Mouse (Mus musculus) adrenal gland, adult 2 months (tissue): ENCODE measurements around the gene Thrap3. TPM values are rescaled to one million over a fixed set of nuclear protein-coding genes. Genes with fewer than 3 reads are reported as not detected.
A peak's percentile ranks its signal among the peaks of the same experiment; 100 is the strongest.
"Not testable (repeated sequence)": the region's sequence is repeated elsewhere in the genome, so short reads cannot be mapped to it uniquely, and the experiment has no call there.

Source experiments
- DNase-seq: peaks from one replicate; pipeline ENCODE4 v3.0.0; 2021
- polyA plus RNA-seq: library from polyadenylated mRNA; depleted of rRNA; stranded (reverse); fragments of >200 nt; gene quantifications from 2 replicates; pipeline ENCODE4 v1.2.3, GENCODE M21; 2012
- total RNA-seq, 2 experiments: library from RNA; stranded (reverse); gene quantifications; 2 replicates each; pipeline ENCODE4 v1.2.3; 2021

Thrap3 gene
- total and polyA plus RNA-seq, 3 experiments, result 36.8 to 173 (median 169) TPM

DNA sequence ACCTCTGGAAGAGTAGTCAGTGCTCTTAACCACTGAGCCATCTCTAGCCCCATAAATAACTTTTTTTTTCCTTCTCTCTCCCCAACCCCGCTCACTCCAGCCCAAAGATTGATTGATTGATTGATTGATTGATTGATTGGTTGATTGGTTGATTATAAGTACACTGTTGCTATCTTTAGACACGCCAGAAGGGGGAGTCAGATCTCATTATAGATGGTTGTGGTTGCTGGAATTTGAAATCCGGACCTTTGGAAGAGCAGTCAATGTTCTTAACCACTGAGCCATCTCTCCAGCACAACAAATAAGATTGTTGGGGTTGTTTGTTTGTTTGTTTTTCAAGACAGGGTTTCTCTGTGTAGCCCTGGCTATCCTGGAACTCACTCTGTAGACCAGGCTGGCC lies 17.0 kb upstream of the Thrap3 start:
- DNase-seq, result not testable (repeated sequence)

DNA sequence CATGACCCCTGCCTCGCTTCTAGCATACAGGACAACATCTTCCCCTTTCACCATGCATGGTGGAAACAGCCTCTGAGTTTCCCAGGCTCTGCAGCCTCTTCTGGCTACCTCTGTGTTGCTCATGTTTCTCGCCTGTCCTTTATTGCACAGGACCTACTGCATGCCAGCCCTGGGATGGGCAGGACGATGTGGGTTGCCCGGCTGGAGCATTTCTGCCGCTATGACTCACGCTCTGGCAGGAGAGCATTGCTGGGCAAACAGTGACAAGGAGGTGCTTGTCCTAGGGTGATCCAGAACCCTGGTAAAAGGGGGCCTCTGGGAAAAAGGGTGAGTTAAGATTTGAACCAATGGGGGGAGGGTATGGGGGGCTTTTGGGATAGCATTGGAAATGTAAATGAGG lies 15.2 kb upstream of the Thrap3 start:
- peak; percentile 74 for DNase-seq

DNA sequence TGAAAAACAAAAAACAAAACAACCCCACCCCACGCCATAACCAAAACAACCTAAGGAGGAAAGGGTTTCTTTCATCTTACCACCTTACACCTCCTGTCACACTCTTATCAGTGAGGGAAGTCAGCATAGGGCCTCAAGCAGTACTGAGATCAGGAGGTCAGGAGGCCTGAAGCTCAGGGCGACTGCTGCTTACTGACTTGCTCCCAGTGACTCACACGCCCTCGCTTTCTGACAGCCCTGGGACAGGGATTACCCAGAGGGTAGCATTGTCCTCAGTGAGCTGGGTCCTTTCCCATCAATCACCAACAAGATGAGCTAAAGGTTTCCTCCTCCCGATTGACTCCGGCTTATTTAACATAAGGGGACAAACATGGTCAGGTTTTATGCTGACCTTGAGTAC lies 4.5 kb upstream of the Thrap3 start:
- DNase-seq, result peak; percentile 79

DNA sequence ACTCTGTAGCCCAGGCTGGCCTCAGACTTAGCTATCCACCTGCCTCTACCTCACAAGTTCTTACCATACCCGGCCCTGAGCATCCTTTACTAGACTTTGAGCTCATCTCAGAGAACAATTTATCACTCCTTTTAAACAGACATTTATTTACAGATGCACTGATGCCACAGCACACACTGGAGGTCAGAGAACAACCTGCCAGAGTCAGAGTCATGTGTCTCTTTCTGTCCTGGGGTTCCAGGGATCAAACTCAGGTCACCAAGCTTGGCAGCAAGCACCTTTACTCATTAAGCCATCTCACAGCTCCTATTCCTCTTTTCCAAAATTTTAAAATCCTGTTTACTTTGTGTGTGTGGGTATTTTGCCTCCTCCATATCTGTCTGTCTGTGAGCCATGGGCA lies 2.8 kb upstream of the Thrap3 start:
- DNase-seq, result no peak

DNA sequence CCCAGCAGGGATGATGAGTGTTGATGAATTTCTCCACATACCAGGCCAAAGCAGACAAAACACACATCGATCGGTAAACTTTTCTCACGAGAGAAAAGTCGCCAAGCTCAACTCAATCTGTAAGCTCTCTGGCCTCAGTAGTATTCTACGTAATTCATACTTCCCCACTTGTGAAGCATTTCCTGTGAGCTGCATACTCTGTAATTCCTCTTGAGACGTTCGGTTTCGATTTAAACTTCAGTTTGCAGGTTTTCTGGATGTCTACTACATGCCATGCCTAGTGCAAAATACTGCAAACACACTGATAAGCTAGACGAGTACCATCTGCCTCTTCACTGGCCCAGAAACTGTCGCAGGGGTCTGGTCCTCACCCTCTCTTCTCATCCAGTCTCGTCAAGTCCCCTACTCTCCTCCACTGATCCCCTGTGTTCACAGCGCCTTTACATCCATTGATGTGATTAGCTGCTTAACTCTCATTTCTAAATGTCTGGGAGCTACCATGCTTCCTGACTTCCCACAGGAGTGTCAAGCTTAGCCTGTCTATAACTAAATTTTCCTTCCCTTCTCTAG lies 2.2 kb upstream of the Thrap3 start:
- DNase-seq, result no peak

DNA sequence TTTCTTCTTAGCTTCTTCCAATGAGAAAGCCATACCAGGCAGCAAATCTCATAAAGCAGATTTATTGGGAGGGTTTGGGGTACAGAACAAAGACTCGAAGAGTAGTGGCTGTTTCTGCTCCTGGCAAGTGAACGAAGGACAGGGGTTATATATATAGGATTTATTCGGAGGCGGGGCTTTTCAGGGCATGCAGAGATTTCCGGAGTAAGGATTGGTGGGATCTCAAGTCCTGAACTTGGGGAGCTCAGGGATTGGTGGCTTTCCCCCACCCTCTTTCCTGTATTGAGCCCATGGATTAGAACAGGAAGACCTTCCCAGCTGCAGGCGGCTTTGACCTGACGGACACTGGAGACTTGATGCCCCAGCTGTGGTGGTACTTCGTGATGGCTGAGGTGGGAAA lies 1.5 kb upstream of the Thrap3 start:
- DNase-seq, result no peak

DNA sequence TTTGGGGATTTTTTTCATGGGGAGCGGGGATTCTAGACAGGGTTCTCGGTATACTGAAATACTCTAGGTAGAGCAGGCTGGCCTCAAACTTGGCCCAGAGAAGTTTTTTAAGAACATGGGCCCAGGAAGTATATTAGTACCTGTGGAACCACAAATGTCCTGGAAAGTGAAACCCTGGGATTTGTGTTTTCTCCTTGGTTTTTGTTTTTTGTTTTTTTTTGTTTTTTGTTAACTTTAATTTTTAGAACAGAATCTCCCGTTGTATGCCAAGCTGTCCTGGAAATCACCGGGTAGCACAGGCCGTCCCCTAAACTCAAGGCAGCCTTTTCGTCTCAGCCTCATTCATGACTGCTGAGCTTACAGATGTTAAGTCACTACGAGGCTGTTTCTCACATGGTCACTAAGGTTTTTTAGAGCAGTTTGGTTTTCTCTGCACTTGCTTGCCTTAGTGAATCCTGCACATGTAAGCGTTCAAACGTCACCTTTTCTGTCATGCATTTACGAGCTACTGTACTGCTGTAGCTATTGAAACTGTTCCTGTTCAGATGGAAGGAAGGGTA lies 856 bp upstream of the Thrap3 start:
- DNase-seq, result no peak

DNA sequence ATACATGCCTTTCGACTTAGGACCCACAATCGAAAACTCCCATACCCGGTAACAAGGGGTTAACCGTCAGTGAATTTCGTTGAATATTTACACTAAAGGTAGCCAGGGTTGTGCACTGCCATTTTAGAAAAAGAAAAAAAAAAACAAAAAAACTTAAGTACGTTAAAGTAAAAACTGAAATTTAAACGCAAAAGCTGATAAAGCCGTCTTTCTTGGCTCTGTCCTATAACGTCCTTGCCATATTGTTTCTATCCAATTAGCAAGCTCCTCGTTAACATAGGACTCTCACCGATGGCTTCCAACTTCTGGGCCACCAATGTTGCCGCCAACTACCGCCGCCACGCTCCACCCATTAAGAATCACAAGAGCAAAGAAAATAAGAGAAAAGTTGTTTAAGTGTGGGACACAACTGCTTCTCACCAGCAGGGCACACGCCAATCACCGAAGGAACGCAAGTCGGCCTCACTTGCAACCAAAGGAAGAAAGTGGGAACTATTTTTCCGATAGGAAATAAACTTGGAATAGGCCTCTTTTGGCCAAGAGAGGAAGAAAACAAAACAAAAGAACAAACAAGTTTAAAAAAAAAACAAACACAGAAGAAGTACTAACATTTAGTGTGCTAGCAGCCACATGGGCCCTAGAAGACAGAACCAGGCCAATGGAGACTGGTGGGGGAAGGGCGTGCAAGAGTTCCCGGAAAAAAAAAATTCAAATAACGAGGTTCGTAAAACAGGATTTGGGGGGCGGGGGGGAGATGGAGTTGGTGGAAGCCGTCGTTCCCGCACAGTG lies 852 bp downstream of the Thrap3 start:
- peak; percentile 68 for DNase-seq

DNA sequence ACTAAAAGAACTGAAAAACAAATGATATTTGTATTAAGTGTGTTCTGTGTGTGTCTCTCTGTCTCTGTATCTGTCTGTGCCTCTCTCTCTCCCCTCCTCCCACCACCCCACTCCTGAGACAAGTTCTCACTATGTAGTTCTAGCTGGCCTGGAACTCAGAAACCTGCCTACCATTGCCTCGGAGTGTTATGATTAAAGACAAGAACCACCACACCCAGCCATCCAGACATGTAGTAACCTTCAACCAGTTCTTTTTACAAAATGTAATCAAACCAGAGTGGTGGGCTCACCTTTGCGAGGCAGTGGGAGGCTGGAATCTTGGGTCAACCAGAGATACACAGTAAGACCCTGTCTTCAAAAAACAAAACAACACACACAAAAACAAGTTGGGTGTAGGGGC lies 1.9 kb downstream of the Thrap3 start:
- DNase-seq, result no peak

DNA sequence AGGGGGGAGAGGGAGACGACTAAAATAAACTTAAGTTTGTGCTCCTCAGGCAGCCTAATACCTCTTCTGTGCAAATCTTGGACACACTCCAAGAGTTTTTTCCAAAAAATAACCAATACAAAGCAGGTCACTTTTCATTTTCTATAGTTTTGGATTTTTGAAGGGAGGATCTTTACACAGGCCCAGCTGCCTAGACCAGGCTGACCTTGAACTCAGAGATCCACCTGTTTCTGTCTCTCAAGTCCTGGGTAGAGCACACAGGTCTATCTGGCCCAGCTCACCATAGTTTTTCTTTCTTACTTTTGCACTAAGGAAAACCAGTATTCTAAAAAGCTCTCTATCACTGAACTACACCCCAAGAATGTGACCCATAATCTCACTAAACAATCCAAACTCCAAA lies 2.5 kb downstream of the Thrap3 start:
- no peak for DNase-seq

DNA sequence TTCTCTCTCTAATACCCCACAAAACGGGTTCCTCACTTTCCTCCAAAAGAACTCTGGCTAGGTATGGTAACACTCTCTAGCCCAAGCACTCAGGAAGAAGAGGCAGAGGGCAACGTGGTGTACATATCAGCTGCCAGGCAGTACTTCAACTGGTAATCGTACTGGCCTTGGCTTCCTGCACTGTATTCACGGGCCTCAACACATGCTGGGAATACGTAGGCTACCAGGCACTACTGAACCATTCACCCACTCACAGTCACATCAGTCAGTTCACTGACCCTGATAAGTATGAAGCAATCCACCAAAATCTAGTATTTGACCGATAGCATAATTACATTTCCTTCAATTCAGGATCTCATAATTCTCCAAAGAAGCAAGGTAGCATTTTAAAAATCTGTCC lies 3.0 kb downstream of the Thrap3 start:
- DNase-seq, result peak; percentile 49

DNA sequence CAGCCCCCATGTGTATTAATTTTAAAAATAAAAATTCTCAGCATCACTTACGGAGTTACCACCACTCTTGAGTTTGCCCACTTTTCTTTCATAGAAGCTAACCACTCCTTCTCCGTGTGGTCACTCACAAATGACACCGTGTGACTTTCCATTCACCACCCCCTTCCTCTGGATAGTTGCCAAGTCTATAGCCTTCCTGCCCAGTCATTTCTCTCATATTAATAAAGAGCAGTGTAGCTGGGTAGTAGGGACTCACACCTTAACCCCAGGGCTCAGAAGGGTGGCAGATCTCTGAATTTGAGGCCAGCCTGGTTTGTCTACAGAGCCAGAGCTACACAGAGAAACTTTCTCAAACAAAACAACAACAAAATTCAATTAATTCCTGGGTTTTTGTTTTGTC lies 5.1 kb downstream of the Thrap3 start:
- peak; percentile 52 for DNase-seq

DNA sequence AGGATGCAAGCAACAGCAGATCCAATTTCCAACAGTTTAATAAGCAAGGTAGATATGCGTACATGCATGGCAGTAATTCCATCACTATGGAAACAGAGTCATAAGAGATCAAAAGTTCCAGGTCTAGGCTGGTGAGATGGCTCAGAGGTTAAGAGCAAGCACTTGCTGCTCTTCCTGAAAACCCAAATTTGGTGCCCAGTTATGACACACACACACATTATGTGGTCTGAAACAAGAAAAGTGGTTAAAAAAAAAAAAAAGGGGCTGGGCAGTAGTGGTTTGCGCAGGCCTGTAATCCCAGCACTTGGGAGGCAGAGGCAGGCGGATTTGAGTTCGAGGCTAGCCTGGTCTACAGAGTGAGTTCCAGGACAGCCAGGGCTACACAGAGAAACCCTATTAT lies 7.6 kb downstream of the Thrap3 start:
- DNase-seq, result no peak

DNA sequence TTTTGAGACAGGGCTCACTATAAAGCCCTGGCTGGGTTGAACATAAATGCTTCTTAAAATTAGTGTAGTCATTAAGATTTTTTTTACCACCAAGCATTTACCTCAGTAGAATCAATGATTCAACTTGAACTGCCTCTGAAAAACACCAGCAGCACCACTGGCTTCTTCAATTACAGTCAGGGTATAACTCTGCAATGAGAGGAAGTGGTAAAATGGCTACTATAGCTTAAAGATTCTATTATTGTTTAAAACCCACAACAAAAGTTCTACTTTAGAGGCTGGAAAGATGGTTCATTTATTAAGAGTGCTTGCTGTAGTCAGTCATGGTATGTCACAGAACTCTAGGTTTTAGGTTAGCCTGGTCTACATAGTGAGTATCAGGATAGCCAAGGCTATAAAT lies 8.3 kb downstream of the Thrap3 start:
- DNase-seq, result no peak

DNA sequence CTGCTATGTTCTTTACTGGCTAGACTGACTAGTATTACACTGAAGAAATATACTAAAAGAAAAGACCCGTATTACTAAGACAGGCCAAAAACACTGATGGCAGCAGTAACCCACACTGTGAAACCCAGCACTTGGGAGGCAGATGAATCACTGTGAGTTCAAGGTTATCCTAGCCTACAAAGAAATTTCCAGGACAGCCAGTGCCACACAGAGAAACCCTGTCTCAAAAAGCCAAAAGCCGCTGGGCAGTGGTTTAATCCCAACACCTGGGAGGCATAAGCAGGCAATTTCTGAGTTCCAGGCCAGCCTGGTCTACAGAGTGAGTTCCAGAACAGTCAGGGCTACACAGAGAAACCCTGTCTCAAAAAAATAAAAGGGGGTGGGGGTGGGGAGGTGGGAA lies 11.9 kb downstream of the Thrap3 start:
- DNase-seq, result peak; percentile 76

DNA sequence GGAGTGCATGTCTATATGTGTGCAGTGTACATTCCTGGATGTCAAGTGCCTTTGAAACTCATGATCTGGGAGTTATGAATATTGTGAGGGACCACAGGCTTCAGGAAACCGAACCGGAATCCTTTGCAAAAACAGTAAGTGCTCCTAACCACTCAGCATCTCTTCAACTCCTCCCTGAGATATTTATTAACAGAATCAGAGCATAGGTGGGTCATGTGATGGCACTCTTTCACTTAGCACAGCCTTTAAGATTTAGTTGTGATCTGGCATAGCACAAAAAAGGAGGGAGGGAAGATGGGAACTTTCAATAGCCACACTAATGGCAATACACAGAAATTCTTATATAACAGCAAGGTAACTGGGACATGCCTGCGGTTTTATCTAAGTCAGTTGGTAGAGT lies 15.5 kb downstream of the Thrap3 start:
- no peak for DNase-seq

DNA sequence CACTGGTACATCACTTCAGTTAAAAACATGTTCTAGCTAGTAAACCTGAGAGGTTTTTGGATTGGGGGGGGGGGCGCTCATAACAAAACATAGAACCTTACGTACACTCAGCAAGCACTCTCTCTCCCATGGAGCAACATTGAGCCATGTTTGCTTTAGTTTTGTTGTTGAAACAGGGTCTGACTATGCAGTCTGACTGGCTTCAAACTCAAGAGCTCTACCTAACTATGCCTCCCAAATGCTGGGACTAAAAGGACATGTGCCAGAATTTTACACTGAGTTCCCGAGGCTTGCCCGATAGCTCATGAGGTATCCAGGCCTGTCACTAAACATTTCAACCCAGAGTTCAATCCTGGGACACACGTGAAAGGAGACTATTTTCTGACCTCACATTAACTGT lies 19.5 kb downstream of the Thrap3 start:
- no peak for DNase-seq

DNA sequence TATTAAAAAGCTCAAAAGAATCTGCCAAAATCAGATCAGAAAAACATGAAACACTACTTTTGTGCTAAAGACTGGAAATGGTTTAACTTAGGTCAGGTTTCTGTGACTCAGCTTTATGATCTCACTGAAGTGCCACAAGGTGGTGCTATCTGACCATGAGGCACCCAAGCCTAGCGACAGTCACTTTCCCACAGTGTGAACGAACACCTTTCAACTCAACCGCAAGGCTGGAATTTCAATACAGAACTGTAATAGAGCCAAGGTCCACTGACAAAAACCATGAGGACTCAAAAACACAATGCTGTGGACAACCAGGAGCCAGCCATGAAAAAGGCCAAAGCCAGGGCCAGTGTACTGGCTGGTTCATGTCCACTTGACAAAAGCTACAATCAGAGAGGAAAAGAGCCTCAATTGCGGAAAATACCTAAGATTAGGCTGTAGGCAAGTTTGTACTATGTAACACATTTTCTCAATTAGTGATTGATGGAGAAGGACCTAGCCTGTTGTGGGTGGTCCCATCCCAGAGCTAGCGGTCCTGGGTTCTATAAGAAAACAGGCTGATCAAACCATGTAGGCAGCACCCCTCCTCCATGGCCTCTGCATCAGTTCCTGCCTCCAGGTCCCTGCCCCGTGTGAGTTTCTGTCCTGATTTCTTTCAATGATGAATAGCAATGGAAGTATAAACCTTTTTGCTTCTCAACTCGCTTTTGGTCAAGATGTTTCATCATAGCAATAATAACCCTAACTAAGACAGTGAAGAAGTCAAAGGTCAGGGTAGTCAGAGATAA lies 21.2 kb downstream of the Thrap3 start:
- peak; percentile 72 for DNase-seq

DNA sequence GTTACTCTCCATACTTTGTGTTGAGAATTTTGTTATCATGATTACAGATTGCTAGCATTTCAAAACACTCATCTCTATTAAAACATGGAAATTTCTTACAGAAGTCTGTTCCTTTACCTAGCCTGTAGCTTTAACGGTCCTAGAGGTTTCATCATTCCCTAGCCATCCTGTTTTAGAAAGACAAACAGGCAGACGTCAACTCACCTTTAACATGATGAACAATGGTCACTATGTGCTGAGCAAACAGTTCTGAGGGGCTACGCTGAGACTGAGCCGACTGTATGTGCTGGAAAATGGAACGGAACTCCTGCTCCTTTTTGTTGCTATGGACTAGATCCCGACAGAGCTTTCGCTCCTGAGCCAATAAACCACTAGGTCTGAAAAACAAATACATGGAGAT lies 26.6 kb downstream of the Thrap3 start:
- DNase-seq, result not testable (repeated sequence)

DNA sequence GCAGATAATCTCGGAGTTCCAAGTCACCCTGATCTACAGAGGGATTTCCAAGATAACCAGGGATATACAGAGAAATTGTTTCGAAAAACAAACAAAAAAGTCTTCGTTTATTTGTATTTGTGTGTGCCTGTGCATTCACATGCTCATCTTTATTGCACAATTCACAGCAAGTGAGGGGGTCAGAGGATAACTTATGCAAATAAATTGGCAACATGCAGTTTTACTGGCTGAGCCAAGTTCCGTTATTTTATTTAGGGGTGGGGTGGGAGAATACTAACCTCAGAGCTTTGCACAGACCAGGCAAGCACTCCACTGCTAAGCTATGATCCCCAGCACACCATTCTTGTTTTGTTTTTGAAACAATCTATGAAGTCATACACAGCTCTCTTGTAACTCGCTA lies 28.8 kb downstream of the Thrap3 start:
- DNase-seq, result no peak

DNA sequence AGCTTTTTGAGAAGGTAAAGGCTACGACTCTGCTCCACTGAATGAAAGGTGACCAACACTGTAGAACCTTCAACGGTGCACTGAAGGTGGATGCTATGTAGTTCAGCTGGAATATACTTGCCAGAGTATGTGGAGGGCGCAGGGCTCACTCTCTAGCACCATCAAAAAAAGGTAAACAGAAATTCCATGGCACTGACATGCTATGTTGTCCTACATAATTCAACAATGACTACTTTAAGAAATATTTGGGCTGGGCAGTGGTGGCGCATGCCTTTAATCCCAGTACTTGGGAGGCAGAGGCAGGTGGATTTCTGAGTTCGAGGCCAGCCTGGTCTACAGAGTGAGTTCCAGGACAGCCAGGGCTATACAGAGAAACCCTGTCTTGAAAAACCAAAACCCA lies 31.8 kb downstream of the Thrap3 start:
- not testable (repeated sequence) for DNase-seq

DNA sequence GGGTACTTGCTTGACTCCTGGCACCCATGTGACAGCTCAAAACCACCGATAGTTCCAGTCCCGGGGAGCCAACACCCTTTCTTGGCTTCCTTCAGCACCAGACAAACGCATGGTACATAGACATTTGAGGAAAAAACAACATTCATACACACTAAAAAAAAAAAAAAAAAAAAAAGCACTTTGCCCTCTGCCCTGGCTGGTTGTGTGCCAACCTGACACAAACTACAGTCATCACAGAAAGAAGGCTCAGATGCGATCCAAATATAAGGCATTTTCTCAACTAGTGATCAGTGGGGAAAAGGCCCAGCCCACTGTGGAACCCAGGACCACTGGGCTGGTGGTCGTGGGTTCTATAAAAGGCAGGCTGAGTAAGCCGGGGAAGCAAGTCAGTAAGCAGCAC lies 33.7 kb downstream of the Thrap3 start:
- peak; percentile 33 for DNase-seq

DNA sequence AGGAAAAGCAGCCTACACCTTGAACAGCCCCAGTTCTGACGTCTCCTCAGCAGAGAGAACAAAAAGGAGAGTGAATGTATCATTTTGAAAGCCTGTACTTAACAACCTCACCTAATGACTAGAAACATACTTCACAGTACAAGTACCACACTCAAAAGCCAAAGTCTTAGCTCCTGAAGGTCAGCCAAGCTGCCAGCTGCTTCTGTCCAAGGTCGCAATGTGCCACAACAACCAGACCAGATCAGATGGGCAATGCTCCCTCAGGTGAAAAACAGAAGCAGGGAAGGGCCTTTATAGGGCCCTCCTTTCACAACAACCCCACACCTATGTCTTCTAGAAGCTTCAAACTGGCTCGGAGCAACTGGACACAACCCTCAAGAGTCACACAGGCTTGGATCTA lies 36.5 kb downstream of the Thrap3 start:
- DNase-seq, result peak; percentile 71
